Mouse (Mus musculus) heart, adult 18-20 months (tissue): Measurements from ENCODE around the gene Jazf1. TPM values are rescaled to one million over a fixed set of nuclear protein-coding genes. Genes with fewer than 3 reads are reported as not detected.

Experiments
- DNase-seq, 2 experiments: peaks; one replicate each; pipeline ENCODE4 v3.0.0; 2021 to 2022; ENCODE audit warnings: mixed read lengths in 1 of 2
- long read RNA-seq, 2 experiments: library from polyadenylated mRNA; stranded (forward); transcript quantifications; one replicate each; pipeline ENCODE4 v2.0.0; 2021
- total RNA-seq, 2 experiments: library from RNA; stranded (reverse); gene quantifications; 2 replicates each; pipeline ENCODE4 v1.2.3; 2021

The Jazf1 gene
- 1 to 10 TPM; 2.6 to 3.2 TPM for total RNA-seq
- long read RNA-seq, experiment 1, partial matches to known transcripts: 0 of 3 reads
- long read RNA-seq, experiment 1, other reads (novel, unspliced or antisense): 0 of 3 reads
- long read RNA-seq, experiment 2, partial matches to known transcripts: 0 of 1 reads
- long read RNA-seq, experiment 2, other reads (novel, unspliced or antisense): 0 of 1 reads

- peak; percentile 52 to 73 for DNase-seq
Measured at GRCm38 (mm10) chr6:53067989-53068874, at the start of gene Jazf1. Gene Jazf1, minus strand, starts transcription at chr6:53068631.

- DNase-seq: no peak
Measured at GRCm38 (mm10) chr6:53117855-53118254, 49.4 kb upstream of the Jazf1 start.

DNA sequence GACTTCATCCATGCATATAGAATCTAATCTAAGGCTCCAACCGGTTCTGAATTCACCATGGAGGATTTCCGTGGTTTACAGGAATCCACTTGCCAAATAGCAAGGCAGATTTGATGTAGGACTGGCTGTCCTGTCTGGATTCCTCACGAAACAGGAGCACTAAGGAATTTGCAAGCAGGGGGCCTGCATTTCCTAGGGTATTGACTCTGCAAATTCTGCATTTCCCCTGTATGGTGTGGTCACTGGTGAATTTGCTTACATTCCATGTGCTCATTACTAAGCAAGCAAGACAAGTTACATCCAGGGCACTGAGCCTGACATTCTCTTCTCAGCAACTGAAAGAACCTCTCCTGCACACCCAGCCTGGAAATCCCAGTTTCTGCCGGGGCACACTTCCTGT lies 18.4 kb upstream of the Jazf1 start:
- DNase-seq: no peak

DNA sequence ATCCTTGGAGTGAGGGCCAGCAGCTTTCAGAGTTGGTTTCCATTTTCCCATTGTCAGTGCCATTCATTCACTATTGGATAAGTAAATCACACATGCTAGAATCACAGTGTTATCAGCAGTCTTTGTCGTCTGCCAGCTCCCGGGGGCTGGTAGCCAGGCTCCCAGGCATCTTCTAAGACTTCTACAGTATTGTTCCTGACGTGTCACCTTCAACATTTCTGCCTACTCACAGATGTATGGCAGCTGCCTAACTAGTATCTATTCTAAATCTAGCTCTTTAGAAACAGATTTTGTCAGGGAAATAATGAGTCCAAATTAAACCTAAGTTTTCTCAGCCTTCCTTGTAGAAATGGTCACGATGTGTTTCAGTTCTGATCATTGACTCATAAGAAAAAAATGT lies 12.8 kb upstream of the Jazf1 start:
- no peak for DNase-seq

DNA sequence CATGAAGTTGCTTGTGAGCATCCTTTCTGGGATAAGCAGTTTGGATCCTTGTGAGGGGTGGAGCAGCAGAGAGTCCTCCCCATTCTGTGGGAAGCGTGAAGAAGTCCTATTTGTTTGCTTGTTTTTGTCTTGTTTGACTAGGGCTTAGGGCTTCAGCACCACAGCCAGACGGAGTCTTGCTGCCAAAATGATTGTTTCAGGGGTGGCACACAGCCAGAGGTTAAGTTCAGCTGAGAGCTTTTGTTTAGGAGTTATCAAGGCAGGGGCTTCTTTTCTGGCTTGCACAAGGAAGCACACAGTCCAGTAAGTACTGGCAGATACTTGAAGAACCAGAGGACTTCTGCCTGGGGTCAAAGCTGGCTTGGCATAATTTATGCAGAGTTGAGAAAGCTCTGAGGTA lies 10.2 kb upstream of the Jazf1 start:
- DNase-seq: peak; percentile 39 to 44

- no peak for DNase-seq
Measured at GRCm38 (mm10) chr6:53071732-53072131, 3.3 kb upstream of the Jazf1 start.

DNA sequence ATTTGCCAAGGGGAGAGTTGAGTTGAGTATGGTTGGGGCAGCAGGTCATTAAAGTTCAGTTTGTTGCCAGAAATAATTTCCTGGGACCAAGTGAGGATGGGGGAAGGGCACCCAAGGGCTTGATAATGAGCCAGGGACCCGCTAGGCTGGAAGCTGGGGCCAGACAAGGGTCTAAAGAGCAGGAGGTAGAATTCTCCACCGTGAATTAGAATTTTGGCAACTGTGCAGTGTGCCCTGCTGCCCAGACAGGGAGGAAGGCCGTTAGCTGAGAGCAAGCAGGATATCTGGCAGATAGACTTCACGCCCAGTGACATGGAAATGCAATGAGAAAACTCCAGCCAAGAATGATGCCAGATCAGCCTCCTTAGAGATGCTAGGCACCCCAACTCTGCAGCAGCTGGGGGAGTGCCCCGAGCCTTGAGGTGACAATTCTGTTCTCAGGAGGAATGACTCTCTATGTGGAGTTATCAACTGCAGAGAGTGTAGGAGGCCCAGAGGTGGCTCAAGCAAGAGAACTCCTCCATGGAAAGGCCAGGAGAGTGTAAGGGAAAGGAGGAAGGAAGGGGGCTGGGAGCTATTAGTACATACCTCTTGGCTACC lies 1.6 kb upstream of the Jazf1 start:
- DNase-seq: peak in 1 of 2 experiments; percentile 2

GRCm38 (mm10) chr6:53068875-53069178 lies 396 bp upstream of the Jazf1 start:
- DNase-seq: peak; percentile 4 to 21

DNA sequence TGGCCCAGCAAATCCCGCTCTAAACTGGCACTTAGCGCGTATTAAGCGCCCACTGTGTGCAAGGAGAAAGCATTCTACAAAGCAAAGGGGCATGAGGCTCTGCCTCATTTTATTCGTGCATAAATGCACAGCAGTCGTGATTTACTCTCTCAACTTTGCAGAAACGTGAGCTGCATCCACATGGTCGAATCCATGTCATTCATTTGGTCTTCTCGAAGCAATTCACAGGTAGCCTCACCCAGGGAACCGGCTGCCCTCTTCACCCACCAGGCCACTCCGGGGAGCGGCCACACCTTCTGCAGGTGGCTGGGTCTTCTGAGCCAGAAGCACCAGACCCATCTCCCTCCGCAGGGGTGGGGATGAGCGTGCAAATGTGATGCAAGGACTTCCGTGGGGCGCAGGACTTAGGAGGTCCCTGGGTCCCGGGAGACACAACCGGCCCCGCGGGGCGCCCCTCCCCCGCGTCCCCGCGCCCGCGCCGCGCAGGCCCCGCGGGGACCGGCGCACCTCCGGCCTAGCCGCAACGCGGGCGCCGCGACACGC lies 914 bp downstream of the Jazf1 start:
- DNase-seq: peak in 1 of 2 experiments; percentile 28

- DNase-seq: no peak
Measured at GRCm38 (mm10) chr6:53066978-53067377, 1.5 kb downstream of the Jazf1 start.

DNA sequence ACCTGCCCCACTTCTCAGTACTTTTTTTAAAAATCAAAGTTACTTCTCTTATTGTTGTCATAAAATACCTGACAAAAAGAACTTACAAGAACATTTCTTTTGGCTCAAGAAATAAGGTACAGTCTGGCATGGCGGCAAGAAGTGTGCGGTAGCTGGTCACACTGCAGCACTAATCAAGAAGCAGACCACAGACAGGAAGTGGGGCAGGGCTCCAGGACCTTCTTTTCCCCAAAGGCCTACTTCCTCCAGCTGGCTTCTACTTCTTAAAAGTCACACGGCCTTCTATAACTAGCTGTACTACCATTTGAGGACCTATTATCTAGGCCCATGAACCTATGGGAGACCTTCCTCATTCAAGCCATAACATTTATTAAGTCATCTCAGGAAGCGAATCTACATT lies 4.4 kb downstream of the Jazf1 start:
- DNase-seq: peak in 1 of 2 experiments; percentile 12

- DNase-seq: peak in 1 of 2 experiments; percentile 2
Measured at GRCm38 (mm10) chr6:53054909-53055308, 13.5 kb downstream of the Jazf1 start.

GRCm38 (mm10) chr6:53045501-53045900 lies 22.9 kb downstream of the Jazf1 start:
- DNase-seq: no peak

GRCm38 (mm10) chr6:53038176-53038575 lies 30.3 kb downstream of the Jazf1 start:
- no peak for DNase-seq

DNA sequence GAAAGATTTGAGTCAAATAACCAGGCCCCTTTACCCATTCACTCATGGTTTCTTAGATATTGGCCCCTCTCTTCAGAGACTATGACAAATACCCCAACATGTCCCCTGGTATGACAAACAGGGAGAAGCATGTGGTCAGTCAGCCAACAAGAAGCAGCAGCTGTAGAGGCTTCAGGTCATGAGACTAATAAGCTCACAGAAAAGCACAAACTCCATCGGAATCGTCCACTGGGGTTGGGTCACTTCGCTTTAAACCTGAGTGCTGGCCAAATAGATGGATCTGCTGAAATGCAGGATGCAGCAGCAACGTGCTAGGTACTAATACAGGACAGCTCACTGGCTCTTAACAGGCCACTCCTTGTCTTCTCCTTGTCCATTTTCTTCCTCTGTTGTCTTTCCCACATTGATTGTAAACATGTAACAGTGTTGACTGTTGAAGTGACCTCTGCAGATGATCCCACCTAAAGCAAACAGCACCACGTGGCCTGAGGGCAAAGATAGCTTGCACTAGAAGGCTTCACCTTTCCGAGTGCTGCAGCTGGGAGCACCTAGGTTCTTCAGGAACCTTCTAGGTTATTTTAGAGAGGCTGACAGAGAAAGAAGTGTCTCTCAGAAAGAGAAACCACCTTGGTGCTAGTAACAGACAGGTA lies 33.9 kb downstream of the Jazf1 start:
- no peak for DNase-seq

- DNase-seq: peak in 1 of 2 experiments; percentile 30
Measured at GRCm38 (mm10) chr6:53032730-53033484, 35.5 kb downstream of the Jazf1 start.

DNA sequence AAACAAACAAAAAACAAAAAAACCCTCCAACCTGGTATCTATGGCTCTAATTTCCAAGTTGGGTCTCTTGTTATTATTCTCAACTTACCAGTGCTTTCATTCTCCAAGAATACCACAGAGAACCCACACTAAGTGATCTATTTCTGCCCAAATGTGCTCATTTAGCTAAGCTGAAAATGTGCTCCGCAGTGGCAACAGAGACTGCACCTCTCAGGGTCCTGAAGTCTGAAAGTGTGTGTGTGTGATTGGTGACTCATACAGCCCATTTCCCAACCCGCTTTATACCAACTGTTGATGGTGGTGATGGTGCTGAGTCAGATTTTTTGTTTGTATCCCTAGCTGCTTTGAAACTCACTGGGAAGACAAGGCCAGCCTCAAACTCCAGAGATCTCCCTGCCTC lies 46.4 kb downstream of the Jazf1 start:
- DNase-seq: no peak

GRCm38 (mm10) chr6:53021081-53021480 lies 47.4 kb downstream of the Jazf1 start:
- no peak for DNase-seq

- DNase-seq: no peak
Measured at GRCm38 (mm10) chr6:53017357-53018205, 50.9 kb downstream of the Jazf1 start.
